Mouse (Mus musculus): ENCODE measurements at regions not wholly inside any gene's neighbourhood (a gene's known extent, or its start where the extent isn't known, plus 50 kb on each side); places are given as distances from the start of the nearest gene placed in this dataset.
"Not testable (repeated sequence)": the region's sequence is repeated elsewhere in the genome, so short reads cannot be mapped to it uniquely, and the experiment has no call there.

DNA sequence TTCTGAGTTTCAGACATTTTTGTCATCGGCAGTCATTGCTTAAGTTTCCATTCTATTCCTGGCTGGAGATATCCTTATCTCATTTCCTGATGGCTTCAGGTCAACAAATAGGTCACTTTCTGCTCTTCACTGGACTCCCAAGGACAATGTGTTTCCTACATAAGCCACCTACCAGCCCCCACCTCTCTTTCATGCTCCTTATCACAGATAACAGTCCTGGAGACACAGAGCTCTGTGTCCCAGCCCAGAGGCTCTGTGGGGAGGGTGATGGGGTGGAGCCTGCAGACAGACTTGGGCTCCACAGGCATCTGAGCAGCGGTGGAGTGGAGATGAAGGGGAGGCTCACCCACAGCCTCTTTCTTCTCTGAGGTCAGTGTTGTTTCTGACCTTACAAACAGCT, 148.8 kb upstream of the Gadl1 start:
- DNase-seq (ENCODE audit: extremely low spot score, low spot score), result no peak

DNA sequence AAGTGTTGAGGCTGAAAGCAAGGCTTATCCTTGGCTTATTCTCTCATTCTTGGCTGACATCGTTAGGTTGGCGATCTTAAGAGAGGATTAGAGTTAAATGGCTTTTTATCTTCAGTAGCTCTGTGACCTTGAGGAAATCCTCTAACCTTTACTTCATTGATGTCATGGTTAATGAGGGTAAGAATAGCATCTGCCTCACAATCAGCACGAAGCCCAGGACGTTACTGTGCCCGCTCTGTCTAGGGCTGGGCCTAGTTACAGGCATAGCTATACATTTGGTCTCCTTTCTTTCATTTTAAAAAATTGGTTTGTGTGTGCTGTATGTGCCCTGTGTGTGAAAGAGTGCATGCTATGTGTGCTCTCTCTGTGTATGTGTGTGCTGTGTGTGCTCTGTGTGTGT, 145.1 kb upstream of the Gadl1 start:
- no peak for DNase-seq (ENCODE audit: extremely low spot score, low spot score)

DNA sequence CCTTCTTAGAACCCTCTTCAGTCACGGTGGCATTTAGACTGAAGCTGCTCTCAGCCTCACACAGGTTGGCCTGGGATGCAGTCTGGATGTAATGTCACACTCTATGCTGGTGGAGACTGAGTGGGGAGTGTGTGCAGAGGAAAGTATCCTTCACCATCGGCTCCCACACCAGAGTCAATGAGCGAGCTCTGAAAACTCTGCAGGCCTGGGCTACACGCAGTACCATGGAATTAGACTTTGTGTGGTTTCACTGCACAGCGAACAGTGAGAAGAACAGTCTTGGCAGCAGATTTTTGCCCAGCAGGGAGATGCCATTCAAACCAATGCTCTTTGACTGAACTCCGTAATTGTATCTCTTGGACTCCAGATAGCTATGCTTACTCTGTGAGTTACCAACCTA, 142.8 kb upstream of the Gadl1 start:
- no peak for DNase-seq (ENCODE audit: extremely low spot score, low spot score)

DNA sequence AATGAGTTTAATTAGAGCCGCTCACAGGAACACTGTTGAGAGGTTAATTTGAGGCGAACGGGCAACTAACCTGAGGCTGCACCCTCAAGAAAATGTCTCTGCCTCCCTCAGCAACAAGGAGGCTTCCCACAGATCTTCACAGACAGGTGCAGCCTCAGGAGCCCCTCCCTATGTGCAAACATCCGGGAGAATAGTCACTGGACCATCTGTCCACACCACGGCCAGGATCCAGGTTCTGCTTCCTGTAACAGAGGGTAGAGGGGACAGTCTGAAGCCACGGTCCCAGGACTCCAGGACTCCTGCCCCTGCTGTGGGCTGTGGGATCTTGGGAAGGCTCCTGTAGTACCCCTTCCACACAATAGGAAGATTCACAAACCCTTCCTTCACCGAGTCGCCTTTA, 134.1 kb upstream of the Gadl1 start:
- no peak for DNase-seq (ENCODE audit: extremely low spot score, low spot score)

DNA sequence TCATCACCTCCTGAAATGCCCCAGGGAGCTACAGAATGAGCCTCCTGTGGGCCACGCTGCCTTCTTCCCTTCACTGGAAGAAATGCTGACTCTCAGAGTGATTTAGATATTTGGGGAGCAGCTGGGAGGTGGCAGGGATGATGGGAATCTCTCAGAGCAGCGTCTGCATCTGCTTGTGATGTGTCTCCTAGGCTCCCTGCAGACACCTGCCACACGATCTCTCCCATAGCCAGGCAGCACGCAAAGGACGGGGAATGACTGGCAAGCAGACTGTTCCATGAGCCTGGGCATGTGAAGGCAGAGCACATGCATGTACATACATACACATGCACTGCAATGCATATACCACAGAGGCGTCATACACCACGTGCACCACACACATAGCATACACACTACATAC, 133.4 kb upstream of the Gadl1 start:
- DNase-seq (ENCODE audit: extremely low spot score, low spot score), result no peak

DNA sequence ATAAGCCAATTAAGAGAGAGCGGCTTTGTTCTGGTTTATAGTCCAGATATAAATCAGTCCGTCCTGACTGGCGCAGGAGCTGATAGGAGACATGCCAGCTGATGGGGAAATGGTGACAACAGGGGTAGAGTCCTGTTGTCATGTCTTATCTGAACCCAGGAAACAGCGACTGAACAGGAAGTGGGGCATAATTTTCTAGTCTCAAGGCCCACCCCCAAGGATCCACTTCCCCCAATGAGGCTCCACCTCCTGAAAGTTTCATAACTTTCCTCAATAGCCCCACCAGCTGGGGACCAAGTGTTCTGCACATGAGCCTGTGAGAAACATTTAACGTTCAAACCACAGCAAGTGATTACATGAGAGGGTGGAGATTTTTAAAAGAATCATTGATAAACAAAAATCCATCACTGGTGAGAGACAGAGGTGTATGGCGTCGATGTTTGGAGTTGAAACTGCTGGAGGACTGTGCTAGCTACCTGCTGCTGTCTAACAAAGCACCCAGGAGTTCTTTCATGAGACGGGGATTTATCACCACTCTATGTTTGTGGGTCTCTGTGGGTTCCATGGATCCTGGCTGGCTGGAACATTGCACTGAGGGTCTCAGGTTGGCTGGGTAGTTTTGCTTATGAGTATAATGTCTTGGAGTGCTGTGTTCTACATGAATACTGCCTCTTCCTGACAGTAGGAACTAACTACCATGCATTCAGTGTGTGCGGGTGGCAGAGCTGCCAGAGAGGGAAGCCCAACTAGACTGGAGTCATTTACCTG, 132.0 kb upstream of the Gadl1 start:
- DNase-seq (ENCODE audit: extremely low spot score, low spot score), result no peak

DNA sequence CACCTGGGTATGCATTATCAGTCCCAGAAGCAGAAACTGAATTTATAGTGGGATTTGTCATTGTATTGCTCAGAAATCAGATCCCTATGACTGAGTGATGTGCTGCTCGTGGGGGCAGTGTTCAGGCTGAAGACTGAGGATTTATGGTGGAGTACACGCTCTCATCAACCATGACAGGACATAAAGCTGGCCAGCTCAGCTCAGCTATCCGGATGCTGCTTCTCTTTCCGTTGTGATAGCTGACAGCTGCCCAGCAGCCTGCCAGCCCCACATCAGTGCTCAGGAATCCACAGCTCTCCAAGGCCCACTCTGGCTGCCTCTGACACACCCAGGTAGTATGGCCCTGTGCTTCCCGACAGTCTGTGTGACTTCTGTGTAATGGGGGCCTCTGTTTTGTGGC, 130.4 kb upstream of the Gadl1 start:
- no peak for DNase-seq (ENCODE audit: extremely low spot score, low spot score)

DNA sequence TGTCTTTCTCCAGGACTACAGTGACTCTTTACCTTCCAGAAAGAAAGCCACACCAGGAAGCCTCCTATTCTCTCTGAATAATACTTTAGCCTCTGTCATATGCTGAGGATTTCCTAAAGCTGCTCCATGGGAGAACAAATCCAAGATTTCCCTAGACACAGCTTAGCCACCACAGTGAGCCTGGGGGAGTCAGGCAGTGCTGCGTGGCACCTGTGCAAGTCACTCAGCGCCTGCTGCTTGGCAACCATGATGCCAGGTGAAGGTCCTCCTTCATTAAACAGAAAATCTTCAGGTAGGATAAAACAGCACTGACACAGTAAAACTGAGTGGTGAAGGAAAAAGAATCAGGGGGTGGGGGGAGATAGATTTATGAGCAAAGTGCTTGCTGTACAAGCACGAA, 109.9 kb upstream of the Gadl1 start:
- no peak for DNase-seq (ENCODE audit: extremely low spot score, low spot score)

DNA sequence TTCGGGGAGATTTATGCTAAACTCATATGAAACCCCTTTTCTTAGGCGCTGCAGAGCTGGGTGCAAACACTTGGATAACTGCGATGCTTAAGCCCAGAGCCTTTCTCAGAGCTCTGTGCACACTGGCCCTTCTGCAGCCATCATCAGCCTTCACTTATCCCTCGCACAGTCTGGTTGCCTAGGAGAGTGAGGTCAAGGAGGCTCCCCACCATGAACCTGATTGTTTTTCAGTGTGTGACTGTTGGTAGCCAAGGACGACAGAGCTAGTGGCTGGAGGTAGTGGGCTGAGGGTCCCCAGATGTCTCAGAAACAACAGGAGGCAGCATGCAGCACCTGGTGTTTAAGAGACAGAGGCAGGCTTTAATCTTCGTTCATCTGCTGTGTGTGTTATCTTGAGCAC, 108.6 kb upstream of the Gadl1 start:
- DNase-seq (ENCODE audit: extremely low spot score, low spot score), result peak; percentile 35

DNA sequence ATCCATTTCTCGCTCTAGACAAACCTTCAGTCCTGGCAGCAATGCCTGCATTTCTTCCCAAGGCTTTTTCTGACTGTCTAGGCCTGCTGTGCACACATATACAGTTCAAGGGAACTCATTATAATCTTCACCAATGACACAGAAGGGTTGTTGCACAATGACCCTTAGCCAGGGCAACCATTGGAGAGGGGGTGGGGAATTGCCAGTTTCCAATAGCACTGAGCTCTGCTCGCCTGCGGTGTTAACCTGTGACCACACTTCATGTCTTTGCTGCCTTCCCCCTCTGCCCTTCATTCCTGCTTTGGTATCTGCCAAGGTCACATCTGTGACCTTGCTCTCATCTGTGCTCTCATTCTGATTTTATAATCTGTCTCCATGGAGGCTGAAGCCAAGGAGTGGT, 106.2 kb upstream of the Gadl1 start:
- DNase-seq (ENCODE audit: extremely low spot score, low spot score), result no peak

DNA sequence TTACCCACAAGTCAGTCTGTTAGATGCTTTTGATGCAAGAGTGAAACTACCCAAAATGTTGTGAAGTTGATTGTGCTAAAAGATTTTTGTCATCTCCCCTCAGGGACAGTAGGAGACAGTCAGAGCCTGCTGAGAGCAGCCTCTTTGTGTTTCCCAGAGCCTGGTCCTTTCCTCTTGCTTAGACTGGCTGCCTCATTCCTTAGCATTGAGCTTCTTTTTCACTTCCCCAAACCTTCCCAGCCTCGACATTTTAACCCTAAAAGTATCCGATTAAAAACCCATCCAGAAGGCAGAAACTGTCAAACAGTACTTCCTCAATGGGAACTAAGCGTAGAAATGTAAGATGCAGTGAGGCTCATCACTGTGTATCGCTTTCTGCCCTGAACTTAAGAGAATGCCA, 104.0 kb upstream of the Gadl1 start:
- DNase-seq (ENCODE audit: extremely low spot score, low spot score), result no peak

DNA sequence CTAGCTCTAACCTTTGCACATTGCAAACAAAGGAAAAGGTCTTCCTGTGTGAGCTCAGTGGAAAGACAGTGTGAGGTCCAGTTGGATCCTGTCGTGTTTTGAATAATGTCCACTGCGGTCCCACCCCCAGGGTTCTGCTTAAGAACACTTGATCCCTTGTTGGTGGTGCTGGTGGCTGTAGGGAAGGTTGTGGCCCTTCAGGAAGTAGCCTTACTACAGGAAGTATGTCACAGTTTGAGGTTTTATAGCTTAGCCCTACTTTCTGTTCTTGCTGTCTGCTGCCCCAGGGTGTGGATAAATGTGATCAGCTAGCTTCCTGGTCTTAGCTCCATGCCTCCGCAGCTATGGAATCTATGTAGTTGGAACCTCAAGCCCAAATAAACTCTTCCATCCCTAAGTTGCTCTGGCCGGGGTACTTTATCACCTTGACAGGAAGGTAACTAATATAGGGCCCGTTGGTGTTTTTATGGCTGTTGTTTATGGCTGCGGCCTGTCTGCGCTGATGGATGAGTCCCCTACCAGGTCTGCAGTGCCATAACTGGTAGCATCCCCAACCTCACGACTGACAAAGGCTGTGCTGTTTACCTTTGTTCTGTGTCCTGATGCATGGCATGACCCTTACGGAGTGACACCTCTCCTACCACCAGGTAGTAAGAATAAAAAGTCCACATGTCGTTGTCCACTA, 103.1 kb upstream of the Gadl1 start:
- no peak for DNase-seq (ENCODE audit: extremely low spot score, low spot score)

DNA sequence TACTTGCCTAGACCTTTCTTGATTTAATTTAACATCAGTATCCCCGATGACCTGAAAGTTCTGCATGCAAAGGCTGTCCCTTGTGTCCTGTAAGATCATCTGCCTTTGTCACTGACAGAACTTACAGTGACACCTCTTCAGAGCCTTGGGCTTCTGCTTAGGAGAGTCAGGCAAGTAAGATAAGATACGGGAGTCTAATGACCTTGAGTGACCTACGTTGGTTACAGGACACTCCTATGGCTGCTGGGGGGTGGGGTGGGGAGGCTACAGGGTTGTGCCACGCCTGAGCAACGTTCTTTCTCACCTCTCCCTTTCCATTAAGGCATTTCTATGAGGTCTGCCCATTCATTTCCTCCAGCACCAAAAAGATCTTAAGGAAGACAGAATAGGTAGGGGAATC, 69.1 kb upstream of the Gadl1 start:
- DNase-seq (ENCODE audit: extremely low spot score, low spot score), result no peak

DNA sequence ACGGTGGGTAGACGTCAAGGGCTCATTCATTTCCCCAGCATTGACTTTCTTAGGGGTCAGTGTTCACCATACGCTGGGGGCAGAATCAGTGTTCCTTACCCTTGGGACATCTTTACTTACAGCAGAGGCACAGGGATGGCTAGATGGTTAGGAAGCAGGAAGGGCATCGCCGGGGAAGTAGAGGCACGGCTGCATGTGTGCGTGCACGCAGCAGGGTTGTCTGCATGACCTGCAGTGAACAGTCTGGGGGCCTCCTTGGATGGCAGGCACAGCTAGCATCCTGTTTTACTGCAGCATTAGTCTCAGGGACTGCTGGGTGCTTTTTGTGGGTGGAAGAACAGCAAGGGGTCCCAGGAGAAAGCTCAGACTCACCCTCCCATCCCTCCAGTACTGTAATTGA, 68.5 kb upstream of the Gadl1 start:
- no peak for DNase-seq (ENCODE audit: extremely low spot score, low spot score)

DNA sequence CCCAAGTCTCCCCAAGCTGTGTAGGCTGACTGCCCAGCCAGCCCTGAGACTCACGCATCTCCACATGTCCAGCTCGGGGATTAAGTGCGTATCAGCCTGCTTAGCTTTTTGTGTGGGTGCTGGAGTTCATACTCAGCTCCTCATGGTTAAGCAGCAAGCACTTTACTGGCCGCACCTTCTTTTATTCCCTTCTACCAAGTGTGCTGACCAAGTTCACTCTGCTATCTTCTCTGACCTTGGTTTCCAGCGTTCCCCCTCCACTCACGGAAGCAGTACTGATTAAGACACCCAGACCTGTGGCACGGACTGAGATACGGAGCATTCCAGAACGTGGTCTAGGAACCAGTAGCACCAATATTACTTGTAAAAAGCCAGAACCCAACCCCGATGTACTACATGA, 67.6 kb upstream of the Gadl1 start:
- no peak for DNase-seq (ENCODE audit: extremely low spot score, low spot score)

DNA sequence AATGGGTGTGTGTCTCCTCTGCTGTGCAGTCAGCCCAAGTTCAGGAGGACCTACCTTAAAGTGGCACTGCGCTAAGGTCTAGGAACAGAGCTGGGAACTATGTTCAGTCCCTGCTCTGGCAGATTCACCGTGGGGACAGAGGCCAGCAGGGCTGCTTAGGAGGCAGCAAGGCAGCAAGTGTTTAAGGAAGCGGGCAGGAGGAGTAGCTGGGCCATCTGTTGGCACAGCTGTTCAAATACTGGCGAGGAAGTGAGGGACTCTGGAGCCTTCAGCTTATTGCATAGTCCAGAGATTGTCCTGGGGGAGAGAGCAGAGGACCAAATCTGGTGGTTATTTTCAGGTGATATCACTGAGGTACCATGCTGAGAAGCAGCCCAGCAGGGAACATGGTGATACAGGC, 64.9 kb upstream of the Gadl1 start:
- no peak for DNase-seq (ENCODE audit: extremely low spot score, low spot score)

DNA sequence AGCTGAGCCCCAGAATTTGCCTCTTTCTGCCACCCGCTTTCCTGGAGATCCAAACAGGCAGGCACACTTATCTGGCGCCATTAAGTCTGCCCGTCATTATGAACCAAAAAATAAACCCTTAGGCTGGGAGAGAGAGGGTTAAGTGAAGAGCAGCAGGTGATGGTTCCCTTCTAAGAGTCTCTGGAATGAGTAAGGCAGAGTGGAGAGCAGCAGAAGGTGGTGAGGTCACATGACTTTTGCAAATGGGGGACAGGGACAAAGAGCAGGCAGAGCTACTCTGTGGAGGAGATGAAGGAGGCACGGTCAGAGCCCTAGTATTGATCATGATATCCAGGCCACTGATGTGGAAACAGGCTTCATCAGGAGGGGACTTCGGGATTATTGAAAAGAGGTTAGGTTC, 64.2 kb upstream of the Gadl1 start:
- DNase-seq (ENCODE audit: extremely low spot score, low spot score), result no peak

DNA sequence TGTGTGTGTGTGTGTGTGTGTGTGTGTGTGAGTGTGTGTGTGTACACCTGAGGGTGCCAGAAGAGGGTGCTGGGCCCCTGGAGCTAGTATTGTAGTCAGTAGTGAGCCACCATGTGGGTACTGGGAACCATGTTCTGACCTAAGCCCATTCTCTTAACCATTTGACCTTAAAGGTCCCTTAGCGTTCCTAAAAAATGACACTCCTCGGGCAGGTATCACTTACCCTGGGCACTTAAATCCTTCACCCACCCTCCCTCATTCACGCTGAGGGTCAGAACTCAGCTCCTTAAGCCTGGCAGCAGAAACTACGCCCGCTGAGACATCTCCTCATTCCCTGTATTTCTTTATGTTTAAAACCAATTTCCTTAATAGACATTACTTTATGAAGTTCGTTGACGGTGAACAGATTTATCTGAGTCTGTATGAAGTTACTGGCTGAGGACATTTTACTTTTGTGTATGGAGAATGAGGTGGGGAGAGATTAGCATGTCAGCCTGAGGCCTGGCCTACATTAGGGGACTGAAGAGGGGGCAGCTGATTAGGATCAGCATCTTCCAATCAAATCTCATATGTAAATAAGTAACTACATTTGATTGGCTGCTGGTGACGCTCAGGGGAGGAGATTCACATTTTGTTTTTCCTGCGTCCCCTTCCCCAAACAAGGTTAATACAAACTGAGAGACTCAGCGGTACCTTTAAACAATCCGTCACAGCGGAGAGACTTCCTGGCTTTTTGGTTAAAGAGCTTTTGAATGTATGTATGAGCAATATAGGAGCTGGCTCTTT, 61.8 kb upstream of the Gadl1 start:
- DNase-seq (ENCODE audit: extremely low spot score, low spot score), result no peak

DNA sequence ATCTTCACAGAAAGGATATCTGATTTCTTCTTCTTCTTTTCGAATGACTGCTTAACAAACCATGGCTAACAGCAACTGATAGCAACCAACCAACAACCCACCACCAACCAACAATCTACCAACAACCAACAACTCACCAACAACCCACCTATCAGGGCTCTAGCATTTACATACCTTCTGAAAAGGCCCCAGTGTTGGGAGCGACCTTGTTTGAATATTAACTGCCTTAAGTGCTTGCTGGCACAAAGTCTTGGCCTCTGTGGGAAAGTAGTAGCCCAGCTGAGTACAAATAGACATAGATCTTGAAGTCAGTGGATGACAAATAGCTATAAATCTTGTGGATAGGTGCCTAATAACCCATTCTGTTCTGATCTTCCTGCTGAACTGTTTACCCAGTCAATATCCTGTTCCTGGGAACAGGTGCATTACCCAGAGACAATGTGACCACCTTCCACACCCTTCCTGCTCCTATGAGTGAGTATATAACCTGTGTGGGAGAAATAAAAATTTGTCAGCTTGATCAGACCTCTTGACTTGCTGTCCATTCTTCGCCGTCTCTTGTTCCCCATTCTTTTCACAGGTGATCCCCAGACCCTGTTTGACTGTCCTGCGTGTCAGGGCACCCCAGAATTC, 55.9 kb upstream of the Gadl1 start:
- not testable (repeated sequence) for DNase-seq (ENCODE audit: extremely low spot score, low spot score)

DNA sequence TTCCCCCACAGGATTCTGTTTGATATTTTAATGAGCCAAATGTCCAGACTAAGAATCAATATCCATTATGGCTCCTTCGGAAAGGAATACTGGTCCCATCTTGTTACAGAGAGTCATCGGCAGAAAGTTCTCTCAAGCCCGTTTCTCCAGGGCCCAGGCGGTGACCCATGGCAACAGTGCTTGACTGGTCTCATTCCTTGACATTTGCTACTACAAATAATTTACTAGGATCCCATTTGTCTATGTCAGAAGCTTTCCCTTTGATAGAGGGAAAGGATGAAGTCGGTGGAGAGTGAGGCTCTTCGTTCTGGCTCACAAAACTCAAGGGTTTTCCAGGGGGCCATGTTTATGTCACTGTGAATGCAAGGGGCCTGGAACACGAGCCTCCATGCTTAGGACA, 52.0 kb upstream of the Gadl1 start:
- DNase-seq (ENCODE audit: extremely low spot score, low spot score), result no peak

DNA sequence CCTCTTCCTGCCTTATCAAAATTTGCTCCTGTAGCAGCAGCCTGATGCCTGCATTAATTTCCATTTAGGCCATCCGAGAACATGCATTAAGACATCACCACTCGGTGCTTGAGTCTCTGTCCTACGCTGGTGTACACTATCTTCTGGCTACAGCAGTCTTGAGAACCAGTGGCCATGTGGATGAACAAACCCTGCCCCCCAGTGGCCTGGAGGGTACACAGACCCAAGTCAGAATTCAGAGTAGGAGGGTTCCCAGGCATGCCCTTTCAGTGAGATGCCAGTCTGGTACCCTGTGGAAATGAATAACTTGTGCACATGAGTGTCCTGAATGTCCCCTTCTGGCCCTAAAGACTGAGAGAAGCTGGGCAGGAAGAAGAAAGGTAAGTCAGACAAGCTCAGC, 50.4 kb upstream of the Gadl1 start:
- DNase-seq (ENCODE audit: extremely low spot score, low spot score), result no peak
